Comparison of ENCODE assay signal across 14 mouse cellular contexts in genomic region chr17:27575116-27575776, GRCm38 (mm10). TPM values are rescaled to one million over a fixed set of nuclear protein-coding genes. Genes with fewer than 3 reads are reported as not detected.
DNase-seq lines count a peak whose midpoint lies in the region; ATAC-seq lines count a peak whose summit lies in the region.
"Had no signal": no experiment of that assay in that cellular context is flagged by ENCODE, and none has a peak within 500 bp of the region (broad histone marks: within the 10 kb centered on the region; RNA-seq: fewer than 3 reads in every experiment).

No protein-coding gene starts in this region.

- peaks cover 16% of the 10 kb centered on the region for H3K4me1 ChIP-seq in heart, embryonic 10.5 days
- peaks cover 23% of the 10 kb centered on the region for H3K4me1 ChIP-seq in neural tube, embryonic 15.5 days
- H3K4me1 ChIP-seq: embryonic facial prominence, embryonic 12.5 days had no signal

- 81% methylated on average over 10 of the region's 10 CpGs for WGBS in heart, embryonic 10.5 days
- 46% methylated on average over 10 of the region's 10 CpGs for WGBS in neural tube, embryonic 15.5 days

- H3K27me3 ChIP-seq in heart, embryonic 10.5 days (ENCODE audit: insufficient read depth, poor library complexity, severe bottlenecking) = no peaks in the 10 kb centered on the region
- H3K27me3 ChIP-seq in neural tube, embryonic 15.5 days (replicated peaks) = no peaks in the 10 kb centered on the region
- H3K27me3 ChIP-seq: embryonic facial prominence, embryonic 12.5 days had no signal

- H3K27ac ChIP-seq in heart, embryonic 10.5 days = 0 out of 2 replicates have a peak overlapping the region, but pooled peaks have one; percentile 8
- H3K27ac ChIP-seq in neural tube, embryonic 15.5 days (replicated peaks) = peak overlapping the region; percentile 45
- H3K27ac ChIP-seq: embryonic facial prominence, embryonic 12.5 days had no signal

- H3K4me3 ChIP-seq in heart, embryonic 10.5 days = no peak overlapping the region
- H3K4me3 ChIP-seq in neural tube, embryonic 15.5 days (replicated peaks) = no peak overlapping the region
- H3K4me3 ChIP-seq: embryonic facial prominence, embryonic 12.5 days had no signal

- H3K9me3 ChIP-seq in heart, embryonic 10.5 days = no peaks in the 10 kb centered on the region
- H3K9me3 ChIP-seq in neural tube, embryonic 15.5 days (replicated peaks) = no peaks in the 10 kb centered on the region
- H3K9me3 ChIP-seq: embryonic facial prominence, embryonic 12.5 days had no signal

- no peak for DNase-seq in heart, embryonic 10.5 days (ENCODE audit: low spot score)
- no peak for DNase-seq in heart, adult 9 months (ENCODE audit: low spot score in 2 of 2)
- peak; percentile 24 for DNase-seq in kidney, postnatal 10 days
- no peak for DNase-seq in kidney, postnatal 25 days
- peak; percentile 52 for DNase-seq in lung, postnatal 10 days
- no peak for DNase-seq in lung, postnatal 25 days (ENCODE audit: low spot score)
- DNase-seq: midbrain, embryonic 14.5 days; thymus, postnatal 36 days had no signal

- no peak overlapping the region for H3K9ac ChIP-seq in neural tube, embryonic 15.5 days (replicated peaks)
- H3K9ac ChIP-seq: embryonic facial prominence, embryonic 12.5 days had no signal

- ATAC-seq in neural tube, embryonic 15.5 days (ENCODE audit: low FRiP score) = no peak
- ATAC-seq: CD4-positive, CD25-positive, alpha-beta regulatory T cell, adult 4 months had no signal

- peaks cover 69% of the 10 kb centered on the region for H3K36me3 ChIP-seq in heart, embryonic 10.5 days
- peaks cover 34% of the 10 kb centered on the region for H3K36me3 ChIP-seq in neural tube, embryonic 15.5 days

- no peak overlapping the region for H3K4me2 ChIP-seq in neural tube, embryonic 15.5 days
- H3K4me2 ChIP-seq: embryonic facial prominence, embryonic 12.5 days had no signal

RNA-seq across cellular contexts. Expression of gene AI413582, which starts 9.7 kb away (rescaled TPM):
- polyA plus RNA-seq in heart, embryonic 10.5 days (2016; fragmentation: Nextera tagmentation; extraction: Ambion mirVana) = 19.7 and 21.0 TPM in 2 replicates
- polyA plus RNA-seq in neural tube, embryonic 15.5 days (2015; fragmentation: Nextera tagmentation; extraction: Ambion mirVana) = 70.8 and 74.9 TPM in 2 replicates

RNA-seq across cellular contexts. Expression of gene Hmga1, which starts 18.9 kb away (rescaled TPM):
- 438 and 609 TPM in 2 replicates for polyA plus RNA-seq in heart, embryonic 10.5 days (2016; fragmentation: Nextera tagmentation; extraction: Ambion mirVana)
- 129 and 207 TPM in 2 replicates for polyA plus RNA-seq in neural tube, embryonic 15.5 days (2015; fragmentation: Nextera tagmentation; extraction: Ambion mirVana)

RNA-seq across cellular contexts. Expression of gene Nudt3, which starts 48.0 kb away (rescaled TPM):
- 89.7 and 107 TPM in 2 replicates for polyA plus RNA-seq in heart, embryonic 10.5 days (2016; fragmentation: Nextera tagmentation; extraction: Ambion mirVana)
- 229 and 253 TPM in 2 replicates for polyA plus RNA-seq in neural tube, embryonic 15.5 days (2015; fragmentation: Nextera tagmentation; extraction: Ambion mirVana)

RNA-seq across cellular contexts. Expression of gene Grm4, which starts 54.0 kb away (rescaled TPM):
- polyA plus RNA-seq in heart, embryonic 10.5 days (2016; fragmentation: Nextera tagmentation; extraction: Ambion mirVana) = 0.02 and 0.34 TPM in 2 replicates
- 9.7 and 10.1 TPM in 2 replicates for polyA plus RNA-seq in neural tube, embryonic 15.5 days (2015; fragmentation: Nextera tagmentation; extraction: Ambion mirVana)
- polyA plus RNA-seq: CD4-positive, CD25-positive, alpha-beta regulatory T cell, adult 4 months had no signal

RNA-seq across cellular contexts. Expression of gene RPS10-NUDT3, which starts 59.8 kb away (rescaled TPM):
- not detected in 2 replicates for polyA plus RNA-seq in heart, embryonic 10.5 days (2016; fragmentation: Nextera tagmentation; extraction: Ambion mirVana)
- polyA plus RNA-seq in neural tube, embryonic 15.5 days (2015; fragmentation: Nextera tagmentation; extraction: Ambion mirVana) = not detected in 2 replicates
- polyA plus RNA-seq: CD4-positive, CD25-positive, alpha-beta regulatory T cell, adult 4 months; embryonic facial prominence, embryonic 12.5 days; kidney, adult 2 months; midbrain, embryonic 14.5 days; neural tube, embryonic 11.5 days; stomach, embryonic 14.5 days had no signal

Comparison
In these comparisons a context has a peak if more than half of its experiments do, and no peak if none do; other contexts are left out.
1. DNase-seq: peak in kidney, postnatal 10 days (single experiment) and lung, postnatal 10 days (single experiment); none in heart, embryonic 10.5 days (single experiment), heart, adult 9 months (0 of 2), kidney, postnatal 25 days (0 of 2) and lung, postnatal 25 days (single experiment).